Mouse (Mus musculus) brown adipose tissue, adult 24 weeks (tissue): ENCODE measurements around the gene Serpina9. TPM values are rescaled to one million over a fixed set of nuclear protein-coding genes. Genes with fewer than 3 reads are reported as not detected.

ENCODE experiments used
- H3K27ac ChIP-seq: fragments of 200-500 bp; replicated peaks from 2 replicates; pipeline ENCODE4 v1.5.1; 2012; ENCODE audit warnings: low read depth, mild to moderate bottlenecking, low read length
- H3K4me1 ChIP-seq: fragments of 200-500 bp; 2 replicates; pipeline ENCODE4 v1.6.1; 2012; ENCODE audit warnings: low read length, mixed read lengths; ENCODE audit not compliant: control insufficient read depth, insufficient read depth, insufficient read length
- H3K4me3 ChIP-seq: fragments of 200-500 bp; 2 replicates; pipeline ENCODE4 v1.5.1; 2012; ENCODE audit warnings: low read depth, mild to moderate bottlenecking, low read length, moderate library complexity; ENCODE audit not compliant: insufficient read depth
- polyA plus RNA-seq: library from polyadenylated mRNA; stranded (reverse); fragments of >200 nt; gene quantifications from 2 replicates; pipeline ENCODE4 v1.2.4, GENCODE M21; 2012; ENCODE audit not compliant: missing spikeins, insufficient read depth, insufficient read length

The Serpina9 gene
- polyA plus RNA-seq, 1 experiment = not detected

GRCm38 (mm10) chr12:104002569-104003237 lies 10.9 kb downstream of the Serpina9 start:
- Histone ChIP-seq H3K4me3 (no peak overlapping the region), H3K4me1 (no peaks in the 10 kb centered on the region), H3K27ac (no peak overlapping the region)

GRCm38 (mm10) chr12:104000594-104000993 lies 13.0 kb downstream of the Serpina9 start:
- H3K4me3 ChIP-seq = no peak overlapping the region
- no peak overlapping the region for H3K27ac ChIP-seq
- no peaks in the 10 kb centered on the region for H3K4me1 ChIP-seq

- no peak overlapping the region for H3K4me3 ChIP-seq
- no peak overlapping the region for H3K27ac ChIP-seq
- no peaks in the 10 kb centered on the region for H3K4me1 ChIP-seq
Observed at GRCm38 (mm10) chr12:103999611-104000010, 13.9 kb downstream of the Serpina9 start.

GRCm38 (mm10) chr12:103996513-103996912 lies 17.0 kb downstream of the Serpina9 start:
- Histone ChIP-seq H3K27ac (no peak overlapping the region), H3K4me1 (no peaks in the 10 kb centered on the region), H3K4me3 (no peak overlapping the region)

- no peaks in the 10 kb centered on the region for H3K4me1 ChIP-seq
- no peak overlapping the region for H3K4me3 ChIP-seq
- no peak overlapping the region for H3K27ac ChIP-seq
Observed at GRCm38 (mm10) chr12:103995292-103996072, 18.1 kb downstream of the Serpina9 start.

- Histone ChIP-seq H3K4me1 (no peaks in the 10 kb centered on the region), H3K27ac (no peak overlapping the region), H3K4me3 (no peak overlapping the region)
Observed at GRCm38 (mm10) chr12:103992945-103993344, 20.6 kb downstream of the Serpina9 start.

- no peak within 1 kb of the TSS for H3K4me3 ChIP-seq
- no peaks in the 10 kb centered on the region for H3K4me1 ChIP-seq
- no peak within 1 kb of the TSS for H3K27ac ChIP-seq
Observed at GRCm38 (mm10) chr12:103989857-103990256, 23.7 kb downstream of the Serpina9 start, which contains the start of gene Serpina11. TSS of gene Serpina11 (minus strand) at chr12:103989957.

GRCm38 (mm10) chr12:103989514-103989767 lies 24.1 kb downstream of the Serpina9 start:
- Histone ChIP-seq H3K4me1 (no peaks in the 10 kb centered on the region), H3K27ac (no peak overlapping the region), H3K4me3 (no peak overlapping the region)

- Histone ChIP-seq H3K4me3 (no peak overlapping the region), H3K4me1 (no peaks in the 10 kb centered on the region), H3K27ac (no peak overlapping the region)
Observed at GRCm38 (mm10) chr12:103988754-103989513, 24.6 kb downstream of the Serpina9 start.

- no peak overlapping the region for H3K4me3 ChIP-seq
- no peak overlapping the region for H3K27ac ChIP-seq
- no peaks in the 10 kb centered on the region for H3K4me1 ChIP-seq
Observed at GRCm38 (mm10) chr12:103985868-103986267, 27.7 kb downstream of the Serpina9 start.

- H3K4me3 ChIP-seq = no peak overlapping the region
- H3K4me1 ChIP-seq = no peaks in the 10 kb centered on the region
- no peak overlapping the region for H3K27ac ChIP-seq
Observed at GRCm38 (mm10) chr12:103984935-103985334, 28.6 kb downstream of the Serpina9 start.

GRCm38 (mm10) chr12:103981646-103982360 lies 31.8 kb downstream of the Serpina9 start:
- no peak overlapping the region for H3K4me3 ChIP-seq
- no peaks in the 10 kb centered on the region for H3K4me1 ChIP-seq
- H3K27ac ChIP-seq = no peak overlapping the region

GRCm38 (mm10) chr12:103978294-103978693 lies 35.3 kb downstream of the Serpina9 start:
- H3K27ac ChIP-seq = no peak overlapping the region
- no peak overlapping the region for H3K4me3 ChIP-seq
- no peaks in the 10 kb centered on the region for H3K4me1 ChIP-seq

- Histone ChIP-seq H3K27ac (no peak overlapping the region), H3K4me3 (no peak overlapping the region), H3K4me1 (no peaks in the 10 kb centered on the region)
Observed at GRCm38 (mm10) chr12:103977846-103978245, 35.7 kb downstream of the Serpina9 start.

- no peak overlapping the region for H3K4me3 ChIP-seq
- no peak overlapping the region for H3K27ac ChIP-seq
- H3K4me1 ChIP-seq = no peaks in the 10 kb centered on the region
Observed at GRCm38 (mm10) chr12:103977060-103977459, 36.5 kb downstream of the Serpina9 start.
